Mouse (Mus musculus): ENCODE results near the gene Trib2. TPM values are rescaled to one million over a fixed set of nuclear protein-coding genes. Genes with fewer than 3 reads are reported as not detected.

The Trib2 gene
- 2.3 TPM in 2 replicates for polyA plus RNA-seq (2015; fragmentation: Nextera tagmentation; extraction: Ambion mirVana)

DNA sequence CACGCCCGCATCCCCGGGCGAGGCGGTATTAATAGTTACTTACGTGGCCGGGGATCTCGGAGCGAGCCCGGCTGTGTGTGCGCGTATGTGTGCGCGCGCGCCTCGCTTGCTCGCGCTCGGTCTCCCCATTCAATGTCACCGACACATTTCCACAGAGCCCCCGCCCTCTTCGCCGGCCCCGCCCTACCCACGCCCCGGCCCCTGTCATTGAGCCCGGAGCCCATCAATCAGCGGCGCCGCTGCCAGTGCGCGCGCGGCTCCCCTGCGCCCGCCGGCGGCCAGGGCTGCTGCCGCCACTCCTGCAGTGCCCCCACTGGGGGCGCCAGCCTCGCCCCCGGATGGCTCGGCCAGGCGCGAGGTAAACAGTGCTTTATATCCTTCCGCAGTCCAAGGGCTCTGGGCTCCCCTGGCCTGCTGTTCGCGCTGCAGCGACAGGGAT lies at the start of gene Trib2:
Gene Trib2 (minus strand): TSS at position 183 of the 439 bp plus-strand sequence.
- Histone ChIP-seq H3K27ac (ENCODE audit: low read length) (no peak within 1 kb of the TSS), H3K36me3 (ENCODE audit: control insufficient read depth, insufficient read depth) (no peaks in the 10 kb centered on the region), H3K4me1 (ENCODE audit: control insufficient read depth, low read depth, low read length) (peaks cover 3% of the 10 kb centered on the region), H3K9me3 (replicated peaks; ENCODE audit: control insufficient read depth, low read length) (no peaks in the 10 kb centered on the region), H3K4me3 (ENCODE audit: low read depth, low read length) (peak within 1 kb of the TSS; percentile 65), H3K9ac (ENCODE audit: low read depth, low read length) (peak within 1 kb of the TSS; percentile 64), H3K27me3 (ENCODE audit: control insufficient read depth, insufficient read depth, low read depth, low read length) (peaks cover 31% of the 10 kb centered on the region), H3K4me2 (ENCODE audit: low read depth, low read length) (peak within 1 kb of the TSS; percentile 85)
- WGBS (ENCODE audit: insufficient replicate concordance) = under 1% methylated on average over 50 of the region's 50 CpGs
- ATAC-seq (ENCODE audit: low read depth) = peak; percentile 91

DNA sequence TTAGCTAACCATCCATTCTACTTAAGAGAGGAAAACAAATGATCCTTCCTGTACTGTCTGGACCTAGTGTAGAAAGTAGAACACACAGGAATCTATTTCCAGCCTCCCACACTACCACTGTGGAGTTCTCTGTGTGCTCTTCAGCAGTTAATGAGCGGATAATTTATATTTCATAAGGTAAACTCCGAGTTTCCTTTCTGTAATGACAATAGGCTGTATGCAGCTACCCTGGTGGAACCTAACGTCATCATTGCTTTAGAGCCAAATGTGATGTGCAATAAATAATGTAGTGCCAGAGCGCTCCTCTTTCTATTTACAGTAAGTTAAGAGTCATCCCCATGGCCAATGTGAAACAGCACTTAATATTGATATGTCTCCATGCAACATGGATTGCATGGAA lies 41.3 kb upstream of the Trib2 start:
- ATAC-seq (ENCODE audit: low read depth) = no peak
- Histone ChIP-seq H3K36me3 (ENCODE audit: control insufficient read depth, insufficient read depth) (no peaks in the 10 kb centered on the region), H3K4me2 (ENCODE audit: low read depth, low read length) (no peak overlapping the region), H3K4me1 (ENCODE audit: control insufficient read depth, low read depth, low read length) (no peaks in the 10 kb centered on the region), H3K9me3 (replicated peaks; ENCODE audit: control insufficient read depth, low read length) (no peaks in the 10 kb centered on the region), H3K4me3 (ENCODE audit: low read depth, low read length) (no peak overlapping the region), H3K27ac (ENCODE audit: low read length) (no peak overlapping the region), H3K27me3 (ENCODE audit: control insufficient read depth, insufficient read depth, low read depth, low read length) (no peaks in the 10 kb centered on the region), H3K9ac (ENCODE audit: low read depth, low read length) (no peak overlapping the region)
- WGBS (ENCODE audit: insufficient replicate concordance) = 62% methylated on average over 4 of the region's 4 CpGs

DNA sequence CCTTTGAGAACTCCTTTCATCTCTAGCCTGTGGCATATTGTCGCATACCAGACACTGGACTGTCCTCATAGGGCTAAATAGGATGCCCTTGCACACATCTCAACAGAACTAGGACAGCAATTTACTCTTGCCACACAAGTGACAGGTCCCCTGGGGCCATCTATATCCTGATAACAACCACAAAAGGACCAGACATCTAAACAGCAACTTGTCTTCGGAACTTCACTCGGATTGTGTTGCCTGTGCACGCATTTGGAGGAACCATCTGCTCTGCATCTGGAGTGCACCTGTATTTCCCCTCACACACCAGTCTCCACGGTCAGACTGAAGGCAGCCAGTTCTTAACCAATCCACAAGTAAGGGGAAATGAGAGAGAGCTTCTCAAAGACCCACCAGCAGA lies 39.2 kb upstream of the Trib2 start:
- 60% methylated on average over 5 of the region's 5 CpGs for WGBS (ENCODE audit: insufficient replicate concordance)
- Histone ChIP-seq H3K27me3 (ENCODE audit: control insufficient read depth, insufficient read depth, low read depth, low read length) (no peaks in the 10 kb centered on the region), H3K4me2 (ENCODE audit: low read depth, low read length) (no peak overlapping the region), H3K4me1 (ENCODE audit: control insufficient read depth, low read depth, low read length) (no peaks in the 10 kb centered on the region), H3K9ac (ENCODE audit: low read depth, low read length) (no peak overlapping the region), H3K9me3 (replicated peaks; ENCODE audit: control insufficient read depth, low read length) (no peaks in the 10 kb centered on the region), H3K36me3 (ENCODE audit: control insufficient read depth, insufficient read depth) (no peaks in the 10 kb centered on the region), H3K27ac (ENCODE audit: low read length) (no peak overlapping the region), H3K4me3 (ENCODE audit: low read depth, low read length) (no peak overlapping the region)
- ATAC-seq (ENCODE audit: low read depth) = no peak

DNA sequence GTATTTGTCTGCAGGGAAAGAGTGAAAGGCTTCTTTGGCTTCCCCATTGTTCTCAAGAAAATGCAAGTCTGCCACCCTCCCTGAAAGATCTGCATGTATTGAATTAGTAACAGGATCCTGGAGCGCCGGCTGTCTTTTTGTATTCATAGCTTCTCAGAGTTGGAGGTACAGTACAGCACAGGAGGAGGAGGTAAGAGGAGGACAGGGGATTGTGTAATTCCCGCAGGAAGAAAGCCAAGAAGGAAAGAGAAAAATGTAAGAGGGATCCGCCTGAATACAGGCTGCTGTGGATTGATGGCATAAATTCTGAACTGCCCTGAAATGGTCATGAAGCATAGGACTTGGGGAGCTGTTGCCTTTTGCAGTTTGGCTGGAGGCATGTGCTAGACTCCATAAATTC lies 36.1 kb upstream of the Trib2 start:
- no peak for ATAC-seq (ENCODE audit: low read depth)
- H3K9ac ChIP-seq (ENCODE audit: low read depth, low read length) = no peak overlapping the region

DNA sequence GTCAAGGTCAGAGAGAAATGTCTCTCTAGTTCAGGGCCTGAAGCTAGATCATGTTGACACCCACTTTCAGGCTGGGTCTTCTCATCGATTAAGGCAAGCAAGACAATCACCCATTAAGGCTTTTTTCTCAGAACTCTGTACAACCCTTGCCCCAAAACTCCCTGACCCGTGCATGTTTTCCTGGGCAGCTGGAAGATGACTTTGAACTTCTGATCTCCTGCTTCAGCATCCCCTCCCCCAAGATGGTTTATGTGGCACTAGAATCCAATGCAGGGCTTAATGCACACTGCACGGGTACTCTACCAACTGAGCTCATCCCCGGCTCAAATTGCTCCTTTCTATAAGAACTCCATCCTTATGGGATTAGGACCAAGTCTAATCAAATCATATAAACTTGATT lies 35.3 kb upstream of the Trib2 start:
- Histone ChIP-seq H3K4me1 (ENCODE audit: control insufficient read depth, low read depth, low read length) (no peaks in the 10 kb centered on the region), H3K9me3 (replicated peaks; ENCODE audit: control insufficient read depth, low read length) (no peaks in the 10 kb centered on the region)
- 54% methylated on average over 4 of the region's 4 CpGs for WGBS (ENCODE audit: insufficient replicate concordance)

More for the DNA sequence above, 36.1 kb upstream of the Trib2 start:
- no peak overlapping the region for H3K4me2 ChIP-seq (ENCODE audit: low read depth, low read length)
- H3K9me3 ChIP-seq (replicated peaks; ENCODE audit: control insufficient read depth, low read length) = no peaks in the 10 kb centered on the region
- H3K36me3 ChIP-seq (ENCODE audit: control insufficient read depth, insufficient read depth) = no peaks in the 10 kb centered on the region
- no peaks in the 10 kb centered on the region for H3K4me1 ChIP-seq (ENCODE audit: control insufficient read depth, low read depth, low read length)
- 49% methylated on average over 4 of the region's 4 CpGs for WGBS (ENCODE audit: insufficient replicate concordance)
- H3K4me3 ChIP-seq (ENCODE audit: low read depth, low read length) = no peak overlapping the region
- H3K27me3 ChIP-seq (ENCODE audit: control insufficient read depth, insufficient read depth, low read depth, low read length) = no peaks in the 10 kb centered on the region
- H3K27ac ChIP-seq (ENCODE audit: low read length) = no peak overlapping the region

DNA sequence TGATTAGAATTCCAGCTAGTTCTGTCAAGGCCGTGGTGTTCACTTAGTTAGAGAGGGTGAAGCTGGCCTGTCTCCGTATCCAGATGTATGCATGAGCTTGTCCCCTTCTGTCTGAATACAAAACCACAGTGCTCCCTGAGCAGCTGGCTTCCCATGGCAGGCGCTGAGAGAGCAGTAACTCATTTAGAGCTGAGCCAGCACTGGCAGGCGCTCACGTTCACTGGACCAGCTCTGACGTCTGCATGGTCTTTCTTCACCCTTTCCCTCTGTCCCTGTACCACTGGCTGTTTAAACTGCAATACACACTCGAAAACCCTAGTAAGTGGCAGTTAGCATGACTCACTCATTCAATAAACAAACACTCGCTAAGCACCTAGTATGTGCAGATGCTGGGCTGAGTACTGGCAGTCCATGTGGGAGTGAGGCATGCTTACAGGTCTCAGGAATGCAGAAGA lies 33.7 kb upstream of the Trib2 start:
- no peaks in the 10 kb centered on the region for H3K9me3 ChIP-seq (replicated peaks; ENCODE audit: control insufficient read depth, low read length)
- H3K4me3 ChIP-seq (ENCODE audit: low read depth, low read length) = no peak overlapping the region
- 49% methylated on average over 8 of the region's 8 CpGs for WGBS (ENCODE audit: insufficient replicate concordance)
- no peaks in the 10 kb centered on the region for H3K4me1 ChIP-seq (ENCODE audit: control insufficient read depth, low read depth, low read length)
- no peak for ATAC-seq (ENCODE audit: low read depth)
- no peak overlapping the region for H3K27ac ChIP-seq (ENCODE audit: low read length)
- H3K4me2 ChIP-seq (ENCODE audit: low read depth, low read length) = no peak overlapping the region
- no peaks in the 10 kb centered on the region for H3K27me3 ChIP-seq (ENCODE audit: control insufficient read depth, insufficient read depth, low read depth, low read length)
- no peak overlapping the region for H3K9ac ChIP-seq (ENCODE audit: low read depth, low read length)
- H3K36me3 ChIP-seq (ENCODE audit: control insufficient read depth, insufficient read depth) = no peaks in the 10 kb centered on the region

More for the DNA sequence above, 35.3 kb upstream of the Trib2 start:
- ATAC-seq (ENCODE audit: low read depth) = no peak
- H3K27ac ChIP-seq (ENCODE audit: low read length) = no peak overlapping the region
- H3K4me3 ChIP-seq (ENCODE audit: low read depth, low read length) = no peak overlapping the region
- H3K36me3 ChIP-seq (ENCODE audit: control insufficient read depth, insufficient read depth) = no peaks in the 10 kb centered on the region
- H3K4me2 ChIP-seq (ENCODE audit: low read depth, low read length) = no peak overlapping the region
- no peak overlapping the region for H3K9ac ChIP-seq (ENCODE audit: low read depth, low read length)
- H3K27me3 ChIP-seq (ENCODE audit: control insufficient read depth, insufficient read depth, low read depth, low read length) = no peaks in the 10 kb centered on the region

DNA sequence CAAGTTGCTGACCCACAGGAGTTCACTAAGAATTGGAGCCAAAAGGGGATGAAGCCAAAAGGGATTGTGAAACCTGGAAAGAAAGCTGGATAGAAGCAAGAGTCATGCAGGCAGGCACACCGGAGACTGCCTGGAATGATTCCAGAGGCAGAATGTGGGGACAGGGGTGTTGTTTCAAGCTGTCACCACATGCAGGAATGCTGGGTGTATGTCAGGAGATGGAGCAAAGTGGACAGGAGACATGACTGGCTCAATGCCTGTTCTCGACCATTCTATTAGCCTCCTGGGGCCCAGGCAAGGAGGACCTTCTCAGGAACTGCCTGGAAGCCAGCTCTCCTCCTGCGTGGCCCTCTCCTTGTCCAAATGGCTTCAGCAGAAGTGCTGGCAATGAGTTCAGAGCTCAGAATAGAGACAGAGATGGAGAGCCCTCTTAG lies 33.2 kb upstream of the Trib2 start:
- Histone ChIP-seq H3K4me1 (ENCODE audit: control insufficient read depth, low read depth, low read length) (no peaks in the 10 kb centered on the region), H3K4me3 (ENCODE audit: low read depth, low read length) (no peak overlapping the region), H3K27ac (ENCODE audit: low read length) (no peak overlapping the region), H3K27me3 (ENCODE audit: control insufficient read depth, insufficient read depth, low read depth, low read length) (no peaks in the 10 kb centered on the region), H3K9ac (ENCODE audit: low read depth, low read length) (no peak overlapping the region), H3K36me3 (ENCODE audit: control insufficient read depth, insufficient read depth) (no peaks in the 10 kb centered on the region), H3K9me3 (replicated peaks; ENCODE audit: control insufficient read depth, low read length) (no peaks in the 10 kb centered on the region), H3K4me2 (ENCODE audit: low read depth, low read length) (no peak overlapping the region)
- WGBS (ENCODE audit: insufficient replicate concordance) = 46% methylated on average over 3 of the region's 3 CpGs
- ATAC-seq (ENCODE audit: low read depth) = no peak

DNA sequence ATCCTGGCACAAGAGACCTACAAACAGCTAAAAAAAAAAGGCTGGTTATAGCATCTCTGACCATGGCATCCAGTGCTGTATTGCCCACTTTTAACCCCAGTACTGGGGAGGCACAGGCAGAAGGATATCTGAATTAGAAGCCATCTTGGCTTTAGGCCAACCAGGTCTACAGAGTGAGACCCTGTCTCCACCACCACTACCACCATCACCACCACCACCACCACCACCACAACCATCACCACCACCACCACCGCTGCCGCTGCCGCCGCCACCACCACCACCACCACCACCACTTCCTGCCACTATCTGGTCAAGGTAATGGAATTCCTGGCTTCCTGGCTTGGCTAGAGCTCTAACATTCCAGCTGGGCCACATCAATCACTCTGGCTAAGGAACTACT lies 31.7 kb upstream of the Trib2 start:
- ATAC-seq (ENCODE audit: low read depth) = no peak
- no peaks in the 10 kb centered on the region for H3K27me3 ChIP-seq (ENCODE audit: control insufficient read depth, insufficient read depth, low read depth, low read length)
- H3K4me3 ChIP-seq (ENCODE audit: low read depth, low read length) = no peak overlapping the region
- H3K4me2 ChIP-seq (ENCODE audit: low read depth, low read length) = no peak overlapping the region
- no peaks in the 10 kb centered on the region for H3K36me3 ChIP-seq (ENCODE audit: control insufficient read depth, insufficient read depth)
- no peak overlapping the region for H3K27ac ChIP-seq (ENCODE audit: low read length)
- WGBS (ENCODE audit: insufficient replicate concordance) = 50% methylated on average over 3 of the region's 4 CpGs
- H3K9me3 ChIP-seq (replicated peaks; ENCODE audit: control insufficient read depth, low read length) = no peaks in the 10 kb centered on the region
- no peaks in the 10 kb centered on the region for H3K4me1 ChIP-seq (ENCODE audit: control insufficient read depth, low read depth, low read length)
- H3K9ac ChIP-seq (ENCODE audit: low read depth, low read length) = no peak overlapping the region

DNA sequence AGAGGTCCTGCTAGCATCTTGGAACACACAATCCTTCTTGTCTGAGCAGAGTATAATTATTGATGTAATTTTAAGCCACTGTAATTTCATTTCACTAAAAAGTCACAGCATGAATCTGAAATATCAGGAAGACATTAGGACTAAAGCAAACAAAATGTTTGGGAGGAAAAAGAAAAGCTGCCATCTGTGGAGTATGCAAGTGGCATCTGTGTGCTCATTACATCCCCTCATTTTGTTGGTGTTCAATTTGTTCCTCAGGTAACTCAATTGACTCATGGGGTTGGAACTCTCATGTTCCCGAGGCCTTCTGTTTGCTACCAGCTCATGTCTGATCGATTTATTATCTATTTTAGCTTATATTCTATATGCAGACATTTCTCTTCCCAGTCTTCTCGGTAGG lies 28.0 kb upstream of the Trib2 start:
- no peaks in the 10 kb centered on the region for H3K27me3 ChIP-seq (ENCODE audit: control insufficient read depth, insufficient read depth, low read depth, low read length)
- no peak overlapping the region for H3K4me3 ChIP-seq (ENCODE audit: low read depth, low read length)
- no peak overlapping the region for H3K4me2 ChIP-seq (ENCODE audit: low read depth, low read length)
- H3K36me3 ChIP-seq (ENCODE audit: control insufficient read depth, insufficient read depth) = no peaks in the 10 kb centered on the region
- H3K9ac ChIP-seq (ENCODE audit: low read depth, low read length) = no peak overlapping the region
- no peak overlapping the region for H3K27ac ChIP-seq (ENCODE audit: low read length)
- H3K9me3 ChIP-seq (replicated peaks; ENCODE audit: control insufficient read depth, low read length) = no peaks in the 10 kb centered on the region
- no peak for ATAC-seq (ENCODE audit: low read depth)
- no peaks in the 10 kb centered on the region for H3K4me1 ChIP-seq (ENCODE audit: control insufficient read depth, low read depth, low read length)
- WGBS (ENCODE audit: insufficient replicate concordance) = 54% methylated on average over 3 of the region's 3 CpGs
